Mouse (Mus musculus): ENCODE data around the gene Ttc4.

DNA sequence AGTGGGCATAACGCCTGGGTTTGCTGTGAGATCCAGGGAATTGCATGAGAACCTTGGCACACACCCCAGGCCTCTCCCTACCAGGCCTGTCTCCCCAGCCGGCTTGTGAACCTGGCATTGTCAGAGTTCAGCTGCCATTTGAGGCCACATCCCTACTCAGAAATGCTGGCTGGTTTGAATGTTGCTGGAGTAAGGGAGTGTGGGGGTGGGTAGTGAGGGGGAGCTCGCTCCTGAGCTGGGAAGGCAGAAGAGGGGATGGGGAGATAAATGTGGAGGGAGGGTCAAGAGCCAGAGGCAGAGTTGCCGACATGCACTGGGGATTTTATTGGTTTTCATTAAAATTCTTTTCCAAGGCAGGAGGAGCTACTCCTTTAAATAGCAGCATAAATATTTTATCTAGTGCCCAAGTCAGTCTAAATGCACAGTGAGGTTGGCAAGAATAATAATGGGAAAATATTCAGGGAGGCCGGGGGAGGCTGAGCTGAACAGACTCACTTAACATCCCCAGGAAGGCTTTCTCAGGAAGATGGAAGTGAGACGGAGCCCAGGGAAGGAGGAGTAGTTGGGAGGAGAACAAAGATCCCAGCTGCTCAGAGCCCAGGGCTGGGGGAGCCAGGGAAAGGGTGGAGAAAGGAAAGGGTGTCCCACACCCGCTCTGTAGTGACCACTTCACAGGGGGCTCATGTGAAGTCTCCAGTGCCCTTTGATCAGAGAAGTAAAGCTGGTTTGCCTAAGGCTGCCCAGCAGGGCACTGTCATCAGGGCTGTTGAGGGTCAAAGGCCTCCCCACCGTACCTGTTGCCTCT, 45.3 kb downstream of the Ttc4 start:
- TF ChIP-seq POLR2A (IDR thresholded peaks at IDR 0.05; ENCODE audit: borderline replicate concordance, low read depth, low read length) (no peak), CTCF (IDR thresholded peaks at IDR 0.05; ENCODE audit: low read depth, low read length) (no peak)

Data from bone marrow macrophage, adult 2 months (primary cell).